Mouse (Mus musculus): ENCODE measurements around the gene Ctdspl. TPM values are rescaled to one million over a fixed set of nuclear protein-coding genes. Genes with fewer than 3 reads are reported as not detected.

Gene Ctdspl
- polyA plus RNA-seq, 1 experiment from 2014 or later, result 7.1 TPM

DNA sequence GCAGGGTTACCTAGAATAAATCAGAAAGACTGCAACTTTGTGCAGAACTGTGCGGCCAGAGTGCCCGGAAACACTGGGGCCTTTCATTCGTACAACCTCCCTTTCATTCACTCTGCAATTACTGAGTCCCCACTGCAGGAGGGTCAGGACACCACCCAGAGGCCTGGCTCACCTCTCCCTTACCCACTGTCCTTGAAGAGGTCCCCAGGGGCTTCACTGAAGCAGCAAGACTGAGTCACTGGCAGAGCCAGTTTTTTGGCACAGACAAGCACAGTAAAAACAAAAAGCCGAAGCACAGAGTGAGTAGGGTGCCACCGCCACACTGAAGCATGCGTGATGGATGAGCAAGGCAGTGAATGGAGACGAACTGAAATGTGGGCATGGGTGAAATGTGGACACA, 163.2 kb downstream of the Ctdspl start:
- no peak overlapping the region for H3K4me2 ChIP-seq
- H3K4me1 ChIP-seq (replicated peaks), result peaks cover 58% of the 10 kb centered on the region
- no peak overlapping the region for H3K27ac ChIP-seq
- no peak overlapping the region for H3K4me3 ChIP-seq
- no peak for ATAC-seq (replicated peaks; ENCODE audit: insufficient number of reproducible peaks, insufficient read depth, low FRiP score, low read depth)
- no peaks in the 10 kb centered on the region for H3K9me3 ChIP-seq (replicated peaks)
- no peak overlapping the region for H3K9ac ChIP-seq
- 0 out of 2 replicates have a peak, but pooled peaks cover 3% of the 10 kb centered on the region for H3K27me3 ChIP-seq
- 0 out of 2 replicates have a peak, but pooled peaks cover 1% of the 10 kb centered on the region for H3K36me3 ChIP-seq
- WGBS, result 79% methylated on average over 7 of the region's 7 CpGs

DNA sequence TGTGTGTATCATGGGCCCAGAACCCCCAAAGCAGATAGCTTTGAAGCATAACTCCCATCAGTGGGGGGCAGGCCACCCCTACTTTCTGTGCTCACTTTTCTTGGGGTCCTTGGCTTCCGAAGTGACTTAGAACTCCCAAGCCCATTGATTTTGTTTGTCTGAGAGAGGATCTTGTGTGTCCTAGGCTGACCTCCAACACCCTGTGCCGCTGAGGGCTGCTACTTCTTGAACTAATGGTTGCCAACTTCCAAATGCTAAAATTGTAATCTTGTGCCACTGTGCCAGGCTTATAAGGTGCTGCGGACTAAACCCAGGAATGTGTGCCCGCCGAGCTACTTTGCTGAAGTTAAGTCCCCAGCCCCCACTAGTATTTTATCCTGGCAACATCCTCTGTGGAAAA, 164.2 kb downstream of the Ctdspl start:
- H3K27me3 ChIP-seq, result 0 out of 2 replicates have a peak, but pooled peaks cover 6% of the 10 kb centered on the region
- H3K4me1 ChIP-seq (replicated peaks), result peaks cover 54% of the 10 kb centered on the region
- no peaks in the 10 kb centered on the region for H3K36me3 ChIP-seq
- no peaks in the 10 kb centered on the region for H3K9me3 ChIP-seq (replicated peaks)
- no peak for ATAC-seq (replicated peaks; ENCODE audit: insufficient number of reproducible peaks, insufficient read depth, low FRiP score, low read depth)
- no peak overlapping the region for H3K4me2 ChIP-seq
- no peak overlapping the region for H3K4me3 ChIP-seq
- WGBS, result 86% methylated on average over 5 of the region's 5 CpGs
- H3K9ac ChIP-seq, result no peak overlapping the region
- H3K27ac ChIP-seq, result no peak overlapping the region

DNA sequence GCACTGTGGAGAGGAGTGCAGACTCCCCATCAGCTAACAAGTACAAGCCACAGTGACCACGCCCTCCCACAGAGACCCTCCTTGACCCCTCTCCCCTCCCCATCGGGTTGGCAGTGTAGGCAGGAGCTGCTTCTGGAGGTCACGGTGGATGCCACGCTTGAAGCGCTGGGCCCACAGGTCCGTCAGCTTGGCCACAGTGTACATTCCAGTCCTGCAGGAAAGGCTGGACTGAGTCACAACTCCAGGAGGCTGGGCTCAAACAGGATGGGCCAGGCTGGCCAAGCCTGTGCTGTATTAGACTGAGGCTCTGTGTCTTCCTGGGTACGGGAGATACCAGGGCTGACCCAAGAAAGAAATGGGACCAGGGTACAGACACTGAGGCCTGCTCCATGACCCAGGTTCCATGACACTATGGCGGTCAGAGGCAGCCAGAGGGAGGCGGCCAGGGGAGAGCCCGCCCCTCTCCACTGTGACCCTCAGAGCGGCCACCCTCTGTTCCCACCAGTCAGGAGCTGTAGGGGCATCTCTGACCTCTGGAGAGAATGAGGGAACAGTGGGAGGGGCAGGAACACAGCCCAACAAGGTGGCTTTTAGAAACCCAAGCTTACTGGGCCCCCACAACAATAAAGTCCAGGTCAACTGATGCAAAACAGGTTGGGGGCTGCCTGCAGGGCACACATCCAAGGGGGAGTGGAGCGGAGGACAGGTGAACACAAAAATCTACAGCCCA, 165.5 kb downstream of the Ctdspl start:
- H3K4me1 ChIP-seq (replicated peaks), result peaks cover 44% of the 10 kb centered on the region

DNA sequence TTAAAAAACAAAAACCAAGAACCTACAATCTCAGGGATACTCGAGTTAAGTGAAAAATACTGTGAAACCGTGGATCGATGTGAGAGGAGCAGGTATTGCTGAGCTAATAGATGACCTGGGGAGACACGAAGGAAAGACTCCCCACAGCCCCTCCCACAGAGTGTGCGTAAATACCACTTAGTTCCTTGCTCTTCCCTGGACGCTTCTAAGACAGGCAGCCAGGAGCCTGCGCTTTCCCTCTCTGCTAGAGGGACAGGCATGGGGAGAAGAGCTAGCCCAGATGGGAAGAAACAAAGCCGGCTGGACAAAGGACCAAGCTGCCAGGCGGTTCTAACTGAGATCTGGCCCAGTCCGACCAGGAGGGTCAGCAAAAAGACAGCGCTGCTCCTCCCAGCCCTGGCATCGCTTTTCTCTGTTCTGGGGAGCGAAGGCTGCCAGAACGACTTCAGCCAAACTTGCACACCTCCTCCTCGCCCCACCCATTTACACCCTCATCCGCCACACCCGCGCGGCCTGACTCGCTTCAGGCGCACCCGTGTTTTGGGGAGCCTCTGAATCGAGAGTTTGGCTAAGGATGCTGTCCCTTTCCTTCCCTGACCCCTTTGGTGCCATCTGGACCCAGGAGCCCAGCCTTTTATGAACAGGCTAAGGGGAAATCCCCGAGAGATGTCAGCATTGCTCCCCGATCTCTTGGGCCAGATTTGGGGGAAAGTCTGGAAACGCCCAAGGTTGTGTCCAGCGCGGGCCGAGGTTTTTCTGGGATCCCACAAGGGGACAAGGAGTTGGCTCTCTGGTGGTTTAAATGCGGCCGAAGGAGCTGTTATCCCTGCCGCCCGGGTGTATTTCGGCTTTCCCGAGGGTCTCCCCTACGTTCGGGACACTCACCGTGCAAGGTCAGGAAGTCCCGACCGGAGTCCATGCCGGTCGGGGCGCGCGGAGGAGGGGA, 166.5 kb downstream of the Ctdspl start:
- peaks cover 40% of the 10 kb centered on the region for H3K4me1 ChIP-seq (replicated peaks)
- 4% methylated on average over 45 of the region's 45 CpGs for WGBS
- no peaks in the 10 kb centered on the region for H3K9me3 ChIP-seq (replicated peaks)
- peak overlapping the region; percentile 85 for H3K27ac ChIP-seq
- peak overlapping the region; percentile 68 for H3K4me3 ChIP-seq
- 0 out of 2 replicates have a peak, but pooled peaks cover 14% of the 10 kb centered on the region for H3K27me3 ChIP-seq
- H3K36me3 ChIP-seq, result no peaks in the 10 kb centered on the region
- peak overlapping the region; percentile 85 for H3K4me2 ChIP-seq
- ATAC-seq (replicated peaks; ENCODE audit: insufficient number of reproducible peaks, insufficient read depth, low FRiP score, low read depth), result no peak
- peak overlapping the region; percentile 63 for H3K9ac ChIP-seq

More for the DNA sequence above, 165.5 kb downstream of the Ctdspl start:
- Histone ChIP-seq H3K4me3 (peak overlapping the region; percentile 68), H3K36me3 (no peaks in the 10 kb centered on the region), H3K27me3 (0 out of 2 replicates have a peak, but pooled peaks cover 14% of the 10 kb centered on the region), H3K4me2 (peak overlapping the region; percentile 85), H3K9ac (peak overlapping the region; percentile 63; the same call in 1 of the 2 replicates), H3K27ac (no peak overlapping the region), H3K9me3 (replicated peaks) (no peaks in the 10 kb centered on the region)
- ATAC-seq (replicated peaks; ENCODE audit: insufficient number of reproducible peaks, insufficient read depth, low FRiP score, low read depth), result no peak
- 76% methylated on average over 12 of the region's 12 CpGs for WGBS

Small RNA genes within 50 kb of the gene (microRNA-seq; reads per million reads assigned to microRNA genes)
- 8.8 reads per million, percentile 24 among the genes with 10 or more reads in this experiment for gene Mir26a-1

Other genes starting within 250 kb of the Ctdspl start
- gene Vill, start 126.3 kb downstream of the Ctdspl start, polyA plus RNA-seq (2015; fragmentation: Nextera tagmentation; extraction: Ambion mirVana), result 8.7 and 12.4 TPM in 2 replicates
- 16.6 and 25.2 TPM in 2 replicates for gene Plcd1, start 167.0 kb downstream of the Ctdspl start, polyA plus RNA-seq (2015; fragmentation: Nextera tagmentation; extraction: Ambion mirVana)
- 0.46 and 0.53 TPM in 2 replicates for gene Dlec1, start 176.0 kb downstream of the Ctdspl start, polyA plus RNA-seq (2015; fragmentation: Nextera tagmentation; extraction: Ambion mirVana)
- 0.62 and 3.0 TPM in 2 replicates for gene Acaa1b, start 230.6 kb downstream of the Ctdspl start, polyA plus RNA-seq (2015; fragmentation: Nextera tagmentation; extraction: Ambion mirVana)
- not detected in 2 replicates for gene Gm47289, start 232.7 kb downstream of the Ctdspl start, polyA plus RNA-seq (2015; fragmentation: Nextera tagmentation; extraction: Ambion mirVana)

All from heart, embryonic 15.5 days (tissue).